Mouse (Mus musculus) kidney, postnatal 0 days (tissue): ENCODE data around the gene Tbc1d24. TPM values are rescaled to one million over a fixed set of nuclear protein-coding genes. Genes with fewer than 3 reads are reported as not detected.
A peak's percentile ranks its signal among the peaks of the same experiment; 100 is the strongest.

Experiments
- ATAC-seq: fragments of 200-750 bp; cut with Nextera tagmentation; replicated peaks from 2 replicates; pipeline ENCODE4 v1.8.0; 2017; ENCODE audit warnings: low read depth, moderate number of reproducible peaks, moderate TSS enrichment, moderate library complexity; ENCODE audit not compliant: low FRiP score
- DNase-seq: peaks from one replicate; pipeline ENCODE4 v3.0.0-alpha.2; 2016; ENCODE audit warnings: low spot score
- H3K27ac ChIP-seq: fragments of 300-500 bp; sonication (generic); 2 replicates; pipeline ENCODE4 v1.5.1; 2014; ENCODE audit warnings: mild to moderate bottlenecking
- H3K27me3 ChIP-seq: fragments of 300-500 bp; sonication (generic); 2 replicates; pipeline ENCODE4 v1.6.1; 2014; ENCODE audit warnings: low read length, mixed read lengths; ENCODE audit not compliant: insufficient read depth
- H3K36me3 ChIP-seq: fragments of 300-500 bp; sonication (generic); 2 replicates; pipeline ENCODE4 v1.6.1; 2014; ENCODE audit warnings: low read length, mixed read lengths; ENCODE audit not compliant: insufficient read depth
- H3K4me1 ChIP-seq: fragments of 300-500 bp; sonication (generic); replicated peaks from 2 replicates; pipeline ENCODE4 v1.6.1; 2014; ENCODE audit warnings: antibody characterized with exemption, low read length, mixed read lengths; ENCODE audit not compliant: insufficient read depth
- H3K4me2 ChIP-seq: fragments of 300-500 bp; sonication (generic); 2 replicates; pipeline ENCODE4 v1.6.1; 2014; ENCODE audit warnings: mild to moderate bottlenecking, low read length, moderate library complexity, mixed read lengths
- H3K4me3 ChIP-seq: fragments of 300-500 bp; sonication (generic); replicated peaks from 2 replicates; pipeline ENCODE4 v1.5.1; 2014; ENCODE audit warnings: low read depth, low read length
- H3K9ac ChIP-seq: fragments of 300-500 bp; sonication (generic); 2 replicates; pipeline ENCODE4 v1.6.1; 2014; ENCODE audit warnings: low read depth, low read length
- H3K9me3 ChIP-seq: fragments of 300-500 bp; sonication (generic); replicated peaks from 2 replicates; pipeline ENCODE4 v1.6.1; 2016; ENCODE audit warnings: low read length, inconsistent platforms, mixed read lengths
- CTCF ChIP-seq: IDR thresholded peaks from 2 replicates; pipeline ENCODE4 v1.5.1; 2016; ENCODE audit warnings: antibody characterized with exemption, low read depth, mild to moderate bottlenecking, moderate library complexity
- WGBS: fragments of 180-500 bp; shearing (Covaris S2); extraction: QIAGEN DNeasy Blood & Tissue Kit; methylation state at CpG from one replicate; pipeline ENCODE4 v1.1.7; 2014; 5-methylcytosine and 5-hydroxymethylcytosine counted together
- polyA plus RNA-seq: library from polyadenylated mRNA; unstranded; fragments of >200 nt; fragmentation: Nextera tagmentation; extraction: Ambion mirVana; gene quantifications from 2 replicates; pipeline ENCODE4 v1.2.1, GENCODE M21; 2015

Tbc1d24 gene
- polyA plus RNA-seq, 1 experiment from 2014 or later, result 2.3 TPM

DNA sequence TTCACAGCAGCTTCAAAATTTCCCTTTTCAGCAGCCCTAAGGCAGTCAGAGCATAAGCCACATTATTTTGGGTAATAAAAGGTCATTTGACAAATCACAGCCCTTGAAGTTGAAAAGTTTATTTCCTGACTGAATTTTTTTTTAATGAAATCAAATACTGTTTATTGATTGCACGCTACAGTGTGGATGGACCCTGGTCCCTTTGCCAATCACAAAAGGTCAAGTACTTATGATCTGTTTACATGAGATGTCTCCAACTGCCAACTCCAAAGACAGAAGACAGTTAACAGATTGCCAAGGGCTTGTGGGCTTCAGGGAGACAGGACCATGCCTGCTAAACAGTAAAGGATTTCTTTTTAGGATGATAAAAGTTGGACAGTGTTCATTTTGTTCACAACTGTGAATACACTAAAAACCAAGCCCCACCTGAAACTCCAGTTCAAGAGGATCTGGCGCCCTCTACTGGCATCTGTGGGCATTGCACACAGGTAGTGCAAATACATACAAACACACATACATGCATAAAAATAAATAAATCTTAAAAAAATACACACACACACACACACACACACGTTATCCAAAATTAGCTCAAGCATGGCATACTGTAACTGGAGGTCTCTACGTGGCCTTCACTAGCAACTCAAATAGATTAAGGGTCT lies 38.1 kb upstream of the Tbc1d24 start:
- no peaks in the 10 kb centered on the region for H3K9me3 ChIP-seq
- H3K4me2 ChIP-seq, result no peak overlapping the region
- peak; percentile 71 for TF ChIP-seq CTCF
- ATAC-seq, result no peak
- H3K4me1 ChIP-seq, result no peaks in the 10 kb centered on the region
- peak; percentile 28 for DNase-seq
- peaks cover 56% of the 10 kb centered on the region for H3K36me3 ChIP-seq
- H3K4me3 ChIP-seq, result no peak overlapping the region
- WGBS, result 93% methylated on average over 4 of the region's 4 CpGs
- no peaks in the 10 kb centered on the region for H3K27me3 ChIP-seq
- no peak overlapping the region for H3K9ac ChIP-seq
- H3K27ac ChIP-seq, result no peak overlapping the region

DNA sequence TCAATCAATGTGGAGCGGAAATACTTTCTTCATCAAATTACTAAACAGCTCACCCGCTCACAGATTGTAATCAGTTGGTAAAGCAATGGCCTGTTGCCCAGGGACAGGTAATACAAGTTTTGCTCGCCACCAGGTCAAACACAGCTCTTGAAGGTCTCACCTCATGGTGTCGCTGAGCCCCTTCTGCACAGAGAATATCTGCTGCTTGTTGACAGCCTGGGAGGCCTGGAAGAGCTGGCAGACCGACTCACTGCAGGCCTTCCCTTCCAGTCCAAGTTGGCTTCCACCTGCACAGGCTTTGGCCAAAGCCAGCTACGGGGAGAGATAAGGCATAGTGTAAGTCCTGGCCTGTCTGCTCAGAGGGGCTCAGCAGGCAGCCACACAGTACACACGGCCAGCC lies 31.6 kb upstream of the Tbc1d24 start:
- no peak for TF ChIP-seq CTCF
- Histone ChIP-seq H3K27me3 (no peaks in the 10 kb centered on the region), H3K27ac (no peak overlapping the region), H3K4me3 (no peak overlapping the region), H3K4me2 (no peak overlapping the region), H3K36me3 (peaks cover 49% of the 10 kb centered on the region), H3K9me3 (no peaks in the 10 kb centered on the region), H3K9ac (no peak overlapping the region), H3K4me1 (no peaks in the 10 kb centered on the region)
- ATAC-seq (no peak), DNase-seq (no peak)
- WGBS, result 94% methylated on average over 7 of the region's 7 CpGs

DNA sequence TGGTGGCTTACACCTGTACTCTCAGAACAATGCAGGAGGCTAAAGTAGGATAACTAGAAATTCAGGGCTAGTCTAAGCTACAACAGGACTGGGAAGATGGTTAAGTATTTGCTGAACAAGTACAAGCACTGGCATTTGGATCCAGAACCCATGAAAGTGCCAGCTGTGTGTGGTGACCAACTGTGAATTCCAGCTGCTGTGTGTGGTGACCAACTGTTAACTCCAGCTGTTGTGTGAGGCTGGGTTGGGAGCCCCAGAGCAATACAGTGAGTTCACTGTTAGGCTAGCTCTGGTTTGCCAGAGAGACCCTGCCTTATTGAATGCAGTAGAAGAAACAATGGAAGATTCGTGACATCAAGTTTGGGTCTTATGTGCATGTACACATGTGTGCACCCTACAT lies 31.1 kb upstream of the Tbc1d24 start:
- Histone ChIP-seq H3K27me3 (no peaks in the 10 kb centered on the region), H3K27ac (no peak overlapping the region), H3K36me3 (peaks cover 47% of the 10 kb centered on the region), H3K4me3 (no peak overlapping the region), H3K4me1 (no peaks in the 10 kb centered on the region), H3K9me3 (no peaks in the 10 kb centered on the region), H3K9ac (no peak overlapping the region), H3K4me2 (no peak overlapping the region)
- WGBS, result 100% methylated on average over 1 of the region's 1 CpGs
- ATAC-seq, result no peak
- no peak for DNase-seq
- TF ChIP-seq CTCF, result no peak

DNA sequence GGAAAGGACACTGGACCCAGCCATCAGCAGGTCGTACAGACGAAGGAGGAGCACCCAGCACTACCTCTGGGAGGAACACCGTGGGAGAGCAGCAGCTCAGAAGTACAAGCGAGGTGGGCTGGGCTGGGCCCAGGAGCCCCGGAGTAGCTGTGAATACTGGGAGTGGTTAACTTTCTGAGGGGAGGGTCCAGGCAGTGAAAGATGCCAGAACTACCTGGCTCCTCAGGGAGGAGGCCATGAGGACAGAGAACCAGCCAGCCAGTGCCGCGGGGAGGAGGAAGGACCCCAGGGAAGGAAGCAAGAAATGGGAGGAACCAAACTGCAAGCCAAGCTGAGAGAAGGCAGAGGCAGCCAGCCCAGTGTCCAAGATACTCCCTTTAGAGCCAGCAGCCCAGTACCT lies 22.6 kb upstream of the Tbc1d24 start:
- H3K4me2 ChIP-seq, result no peak overlapping the region
- H3K27me3 ChIP-seq, result no peaks in the 10 kb centered on the region
- H3K9ac ChIP-seq, result no peak overlapping the region
- H3K4me3 ChIP-seq, result no peak overlapping the region
- DNase-seq, result no peak
- no peak for ATAC-seq
- no peak overlapping the region for H3K27ac ChIP-seq
- peaks cover 46% of the 10 kb centered on the region for H3K36me3 ChIP-seq
- no peaks in the 10 kb centered on the region for H3K9me3 ChIP-seq
- no peaks in the 10 kb centered on the region for H3K4me1 ChIP-seq
- 76% methylated on average over 7 of the region's 7 CpGs for WGBS
- TF ChIP-seq CTCF, result no peak

DNA sequence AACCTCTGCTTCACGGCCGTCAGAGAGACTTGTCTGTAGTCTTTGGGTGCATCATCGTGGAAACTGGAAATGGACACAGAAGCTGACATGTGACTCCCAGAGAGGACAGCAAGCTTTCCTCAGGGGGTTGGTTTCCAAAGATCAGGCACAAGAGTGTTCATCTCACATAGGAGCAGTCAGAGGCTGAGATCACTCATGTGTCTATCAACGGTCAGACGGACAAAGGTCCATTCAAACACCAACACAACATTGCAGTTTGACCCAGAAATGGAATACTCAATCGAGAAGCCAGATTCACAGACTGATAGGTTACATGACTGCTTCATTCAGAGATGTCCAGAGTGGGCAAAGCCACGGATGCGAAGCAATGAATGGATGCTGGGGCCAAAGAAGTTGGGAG lies 21.4 kb upstream of the Tbc1d24 start:
- Histone ChIP-seq H3K27me3 (no peaks in the 10 kb centered on the region), H3K4me3 (no peak overlapping the region), H3K9ac (no peak overlapping the region), H3K4me2 (no peak overlapping the region), H3K4me1 (no peaks in the 10 kb centered on the region), H3K27ac (no peak overlapping the region), H3K36me3 (peaks cover 46% of the 10 kb centered on the region), H3K9me3 (no peaks in the 10 kb centered on the region)
- DNase-seq (no peak), ATAC-seq (no peak)
- TF ChIP-seq CTCF, result no peak
- 90% methylated on average over 8 of the region's 8 CpGs for WGBS

DNA sequence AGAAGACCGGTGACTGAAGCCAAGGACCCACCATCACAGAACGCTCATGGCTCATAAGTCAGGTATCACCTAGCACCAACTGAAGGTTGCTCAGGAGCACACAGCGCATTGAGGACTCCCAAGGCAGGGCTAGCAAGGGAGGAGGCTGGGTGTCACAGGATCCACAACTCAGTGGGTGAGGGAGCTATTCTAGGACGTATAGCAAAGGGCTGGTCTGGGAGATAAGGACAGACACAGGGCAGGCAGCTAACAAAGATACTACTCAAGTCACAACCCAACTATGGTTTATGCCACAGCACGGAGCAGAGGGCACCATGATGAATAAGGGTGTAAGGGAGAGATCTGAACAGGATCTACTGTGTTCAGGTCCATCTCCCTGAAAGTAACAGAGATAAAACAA lies 20.5 kb upstream of the Tbc1d24 start:
- Histone ChIP-seq H3K9me3 (no peaks in the 10 kb centered on the region), H3K4me2 (no peak overlapping the region), H3K27me3 (no peaks in the 10 kb centered on the region), H3K4me3 (no peak overlapping the region), H3K4me1 (no peaks in the 10 kb centered on the region), H3K27ac (no peak overlapping the region), H3K9ac (no peak overlapping the region), H3K36me3 (peaks cover 42% of the 10 kb centered on the region)
- ATAC-seq (no peak), DNase-seq (no peak)
- TF ChIP-seq CTCF, result no peak
- 92% methylated on average over 5 of the region's 5 CpGs for WGBS

DNA sequence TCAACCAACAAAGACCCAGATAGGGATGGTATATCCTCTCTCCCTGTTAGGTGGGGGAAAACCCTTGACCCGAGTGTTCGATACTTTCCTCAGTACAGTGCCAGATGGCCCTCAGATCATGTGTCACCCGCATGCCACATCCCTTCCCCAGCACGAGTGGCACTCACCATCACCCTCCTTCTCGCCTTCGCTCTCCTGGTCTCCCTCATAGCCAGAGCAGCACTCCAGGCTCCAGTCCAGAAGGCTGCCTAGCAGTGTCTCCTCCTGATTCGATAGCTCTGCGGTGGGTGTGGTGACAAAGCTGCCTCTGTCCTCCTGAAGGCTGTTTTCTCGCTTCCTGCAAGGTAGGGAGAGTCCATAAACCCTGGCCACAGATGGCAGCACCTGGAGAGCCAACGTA lies 19.4 kb upstream of the Tbc1d24 start:
- ATAC-seq (no peak), DNase-seq (no peak)
- WGBS, result 78% methylated on average over 10 of the region's 10 CpGs
- H3K4me1 ChIP-seq, result 0 out of 2 replicates have a peak, but pooled peaks cover 3% of the 10 kb centered on the region
- H3K27ac ChIP-seq, result no peak overlapping the region
- no peak overlapping the region for H3K4me3 ChIP-seq
- peaks cover 38% of the 10 kb centered on the region for H3K36me3 ChIP-seq
- no peaks in the 10 kb centered on the region for H3K9me3 ChIP-seq
- H3K4me2 ChIP-seq, result no peak overlapping the region
- no peak for TF ChIP-seq CTCF
- H3K9ac ChIP-seq, result no peak overlapping the region
- no peaks in the 10 kb centered on the region for H3K27me3 ChIP-seq
